Mouse (Mus musculus): Measurements from ENCODE around the gene Maml1.

DNA sequence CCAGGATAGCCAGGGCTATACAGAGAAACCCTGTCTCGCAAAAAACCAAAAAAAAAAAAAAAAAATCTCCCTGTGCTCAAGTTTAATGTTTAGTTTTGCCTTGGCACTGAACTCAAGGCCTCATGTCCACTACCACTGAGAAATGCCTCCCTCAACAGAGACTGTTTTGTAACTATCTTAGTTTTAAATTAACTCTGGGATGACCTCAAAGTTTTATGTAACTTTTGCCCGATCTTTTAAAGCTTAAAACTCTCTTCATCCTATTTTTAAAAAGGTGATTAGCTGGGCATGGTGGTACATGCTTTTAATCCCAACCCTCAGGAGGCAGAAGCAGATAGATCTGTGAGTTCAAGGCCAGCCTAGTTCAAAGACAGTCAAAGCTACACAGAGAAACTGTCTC lies 11.3 kb upstream of the Maml1 start:
- TF ChIP-seq CTCF (IDR thresholded peaks at IDR 0.05; ENCODE audit: low read depth, low read length) (no peak), POLR2A (IDR thresholded peaks at IDR 0.05; ENCODE audit: insufficient read depth, low read length) (no peak)

Measured in ES-Bruce4 (cell line).